Mouse (Mus musculus) left cerebral cortex, adult 8-10 months (tissue): ENCODE data around the gene Pkp1. TPM values are rescaled to one million over a fixed set of nuclear protein-coding genes. Genes with fewer than 3 reads are reported as not detected.

Source experiments
- DNase-seq, 2 experiments: peaks; one replicate each; pipeline ENCODE4 v3.0.0; 2022; ENCODE audit warnings: low spot score in 2 of 2
- total RNA-seq, 4 experiments: library from RNA; stranded (reverse); gene quantifications; 2 replicates each; pipeline ENCODE4 v1.2.4; 2022

Gene Pkp1
- total RNA-seq, 4 experiments from 2014 or later = 0.17 to 0.36 (median 0.20) TPM

GRCm38 (mm10) chr1:135909381-135909780 lies 9.6 kb downstream of the Pkp1 start:
- DNase-seq = no peak

- no peak for DNase-seq
Measured at GRCm38 (mm10) chr1:135906736-135907135, 12.3 kb downstream of the Pkp1 start.

GRCm38 (mm10) chr1:135899991-135900515 lies 19.0 kb downstream of the Pkp1 start:
- no peak for DNase-seq

- no peak for DNase-seq
Measured at GRCm38 (mm10) chr1:135899295-135899694, 19.7 kb downstream of the Pkp1 start.

GRCm38 (mm10) chr1:135895367-135895766 lies 23.6 kb downstream of the Pkp1 start:
- no peak for DNase-seq

GRCm38 (mm10) chr1:135893377-135893776 lies 25.6 kb downstream of the Pkp1 start:
- DNase-seq = no peak

GRCm38 (mm10) chr1:135892764-135893163 lies 26.2 kb downstream of the Pkp1 start:
- DNase-seq = no peak

- DNase-seq = peak in 1 of 2 experiments; percentile 40
Measured at GRCm38 (mm10) chr1:135892233-135892632, 26.8 kb downstream of the Pkp1 start.

GRCm38 (mm10) chr1:135891424-135892216 lies 27.4 kb downstream of the Pkp1 start:
- peak in 1 of 2 experiments; percentile 40 for DNase-seq

GRCm38 (mm10) chr1:135889461-135890185 lies 29.4 kb downstream of the Pkp1 start:
- DNase-seq = no peak

- DNase-seq = no peak
Measured at GRCm38 (mm10) chr1:135882385-135883109, 36.5 kb downstream of the Pkp1 start.

- no peak for DNase-seq
Measured at GRCm38 (mm10) chr1:135877248-135877647, 41.8 kb downstream of the Pkp1 start.

GRCm38 (mm10) chr1:135872991-135873390 lies 46.0 kb downstream of the Pkp1 start:
- peak in 1 of 2 experiments; percentile 56 for DNase-seq

GRCm38 (mm10) chr1:135868570-135868969 lies 50.4 kb downstream of the Pkp1 start:
- DNase-seq = no peak

- DNase-seq = peak; percentile 61 to 83
Measured at GRCm38 (mm10) chr1:135865518-135866194, 53.4 kb downstream of the Pkp1 start.

GRCm38 (mm10) chr1:135864830-135865229 lies 54.2 kb downstream of the Pkp1 start:
- DNase-seq = no peak

- DNase-seq = no peak
Measured at GRCm38 (mm10) chr1:135863786-135864335, 55.1 kb downstream of the Pkp1 start.

GRCm38 (mm10) chr1:135862561-135862960 lies 56.4 kb downstream of the Pkp1 start:
- DNase-seq = no peak

- DNase-seq = no peak
Measured at GRCm38 (mm10) chr1:135861980-135862552, 56.9 kb downstream of the Pkp1 start.

- DNase-seq = no peak
Measured at GRCm38 (mm10) chr1:135861091-135861490, 57.9 kb downstream of the Pkp1 start.
